Mouse (Mus musculus): ENCODE results near the gene Ecm2. TPM values are rescaled to one million over a fixed set of nuclear protein-coding genes. Genes with fewer than 3 reads are reported as not detected.

Gene Ecm2
- polyA plus RNA-seq, 1 experiment from 2014 or later = 0.82 TPM

GRCm38 (mm10) chr13:49485388-49485787 lies 19.2 kb upstream of the Ecm2 start:
- peaks cover 4% of the 10 kb centered on the region for H3K4me1 ChIP-seq (ENCODE audit: control insufficient read depth, insufficient read depth, low read length)
- no peaks in the 10 kb centered on the region for H3K36me3 ChIP-seq (ENCODE audit: control insufficient read depth, insufficient read depth, low read length)
- no peaks in the 10 kb centered on the region for H3K9me3 ChIP-seq (ENCODE audit: control insufficient read depth, low read length)
- 74% methylated on average over 5 of the region's 5 CpGs for WGBS
- H3K27ac ChIP-seq (ENCODE audit: low read length) = no peak overlapping the region; the same call in 1 of the 2 replicates
- H3K9ac ChIP-seq (ENCODE audit: low read depth, low read length) = no peak overlapping the region
- no peak for ATAC-seq
- no peaks in the 10 kb centered on the region for H3K27me3 ChIP-seq (replicated peaks; ENCODE audit: control insufficient read depth, insufficient read depth, low read length)
- no peak overlapping the region for H3K4me3 ChIP-seq (ENCODE audit: low read length)
- H3K4me2 ChIP-seq (ENCODE audit: low read depth, low read length) = no peak overlapping the region

DNA sequence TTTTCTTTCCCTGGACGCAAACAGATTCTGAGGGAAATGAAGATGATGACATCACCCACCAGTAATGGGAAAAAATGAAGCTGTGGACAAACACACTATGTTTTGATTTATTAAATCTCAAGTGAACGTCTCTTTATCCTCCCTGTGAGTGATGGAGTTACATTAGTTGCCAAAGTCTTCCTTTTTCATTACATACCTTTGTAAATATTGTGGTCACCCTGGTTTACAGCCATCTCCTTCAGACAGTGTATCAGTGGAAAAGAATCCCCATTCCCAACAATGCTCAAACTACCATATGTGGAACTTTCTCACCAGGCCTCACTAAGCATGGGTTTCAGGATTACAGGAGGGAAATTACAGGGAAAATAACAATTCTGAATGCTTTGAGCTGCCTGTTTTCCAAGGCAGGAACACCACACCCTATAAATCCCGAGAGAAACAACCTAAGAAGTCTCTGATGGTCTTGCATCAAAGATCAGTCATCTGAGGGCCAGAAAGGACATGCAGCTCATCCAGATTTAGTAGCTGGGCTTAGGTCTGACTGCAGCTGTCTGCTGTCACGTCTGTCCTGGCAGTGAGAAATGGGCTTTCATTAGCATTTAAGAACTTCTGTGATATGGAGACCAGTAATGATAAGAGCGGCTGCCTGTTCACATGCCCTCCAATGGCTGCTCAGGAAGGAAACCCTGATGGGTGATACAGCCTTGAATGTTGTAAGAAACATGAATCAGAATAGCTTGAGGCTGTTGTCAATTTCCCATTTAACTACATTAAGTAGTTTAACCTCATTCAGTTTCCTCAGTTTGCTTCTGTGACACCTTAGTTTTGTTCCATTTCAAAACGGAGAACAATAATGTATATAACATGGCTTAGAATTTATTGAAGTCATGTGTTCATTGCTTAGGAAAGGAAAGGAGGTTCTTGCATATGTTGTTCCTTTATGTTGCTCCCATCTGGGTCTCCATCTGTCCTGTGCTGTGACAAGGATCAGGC lies 11.9 kb upstream of the Ecm2 start, which contains the start of gene Tes3-ps:
TSS of gene Tes3-ps (plus strand) at position 943 of the 993 bp plus-strand sequence.
- Histone ChIP-seq H3K9me3 (ENCODE audit: control insufficient read depth, low read length) (no peaks in the 10 kb centered on the region), H3K9ac (ENCODE audit: low read depth, low read length) (no peak within 1 kb of the TSS), H3K27ac (ENCODE audit: low read length) (no peak within 1 kb of the TSS), H3K27me3 (replicated peaks; ENCODE audit: control insufficient read depth, insufficient read depth, low read length) (no peaks in the 10 kb centered on the region), H3K4me3 (ENCODE audit: low read length) (no peak within 1 kb of the TSS), H3K36me3 (ENCODE audit: control insufficient read depth, insufficient read depth, low read length) (no peaks in the 10 kb centered on the region), H3K4me1 (ENCODE audit: control insufficient read depth, insufficient read depth, low read length) (no peaks in the 10 kb centered on the region), H3K4me2 (ENCODE audit: low read depth, low read length) (no peak within 1 kb of the TSS)
- no peak for ATAC-seq
- 66% methylated on average over 6 of the region's 6 CpGs for WGBS

DNA sequence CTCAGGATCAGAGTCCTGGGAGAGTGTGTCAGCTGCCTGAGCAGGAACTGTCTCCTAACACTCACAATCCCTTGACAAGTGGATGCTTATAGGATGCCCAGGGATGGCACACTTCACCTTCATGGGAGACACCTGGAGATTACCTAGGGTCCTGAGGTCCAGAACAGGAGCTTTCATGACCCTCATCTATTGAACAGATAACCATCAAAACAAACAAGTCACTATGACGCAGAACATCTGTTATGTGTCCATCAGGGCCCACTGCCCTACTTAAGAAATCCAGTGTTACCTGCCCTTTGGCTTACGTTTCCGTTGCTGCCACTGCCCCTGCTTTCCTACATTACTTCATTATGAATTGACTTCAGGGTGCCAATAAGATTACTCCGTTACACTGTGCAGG lies 1.2 kb downstream of the Ecm2 start:
- Histone ChIP-seq H3K4me2 (ENCODE audit: low read depth, low read length) (no peak overlapping the region), H3K36me3 (ENCODE audit: control insufficient read depth, insufficient read depth, low read length) (no peaks in the 10 kb centered on the region), H3K9me3 (ENCODE audit: control insufficient read depth, low read length) (no peaks in the 10 kb centered on the region), H3K9ac (ENCODE audit: low read depth, low read length) (no peak overlapping the region), H3K4me3 (ENCODE audit: low read length) (no peak overlapping the region), H3K27me3 (replicated peaks; ENCODE audit: control insufficient read depth, insufficient read depth, low read length) (no peaks in the 10 kb centered on the region), H3K4me1 (ENCODE audit: control insufficient read depth, insufficient read depth, low read length) (no peaks in the 10 kb centered on the region), H3K27ac (ENCODE audit: low read length) (no peak overlapping the region)
- ATAC-seq = no peak
- 77% methylated on average over 4 of the region's 4 CpGs for whole genome bisulfite sequencing

- WGBS = 39% methylated on average over 3 of the region's 3 CpGs
- no peak overlapping the region for H3K4me3 ChIP-seq (ENCODE audit: low read length)
- no peaks in the 10 kb centered on the region for H3K36me3 ChIP-seq (ENCODE audit: control insufficient read depth, insufficient read depth, low read length)
- H3K9ac ChIP-seq (ENCODE audit: low read depth, low read length) = no peak overlapping the region
- H3K4me2 ChIP-seq (ENCODE audit: low read depth, low read length) = no peak overlapping the region
- ATAC-seq = no peak
- H3K9me3 ChIP-seq (ENCODE audit: control insufficient read depth, low read length) = no peaks in the 10 kb centered on the region
- no peaks in the 10 kb centered on the region for H3K4me1 ChIP-seq (ENCODE audit: control insufficient read depth, insufficient read depth, low read length)
- H3K27ac ChIP-seq (ENCODE audit: low read length) = no peak overlapping the region
- H3K27me3 ChIP-seq (replicated peaks; ENCODE audit: control insufficient read depth, insufficient read depth, low read length) = no peaks in the 10 kb centered on the region
Measured at GRCm38 (mm10) chr13:49507176-49507575, 2.6 kb downstream of the Ecm2 start.

- Histone ChIP-seq H3K9me3 (ENCODE audit: control insufficient read depth, low read length) (no peaks in the 10 kb centered on the region), H3K27ac (ENCODE audit: low read length) (no peak overlapping the region), H3K9ac (ENCODE audit: low read depth, low read length) (no peak overlapping the region), H3K4me3 (ENCODE audit: low read length) (no peak overlapping the region), H3K4me1 (ENCODE audit: control insufficient read depth, insufficient read depth, low read length) (no peaks in the 10 kb centered on the region), H3K36me3 (ENCODE audit: control insufficient read depth, insufficient read depth, low read length) (no peaks in the 10 kb centered on the region), H3K4me2 (ENCODE audit: low read depth, low read length) (no peak overlapping the region), H3K27me3 (replicated peaks; ENCODE audit: control insufficient read depth, insufficient read depth, low read length) (no peaks in the 10 kb centered on the region)
- WGBS = 18% methylated on average over 2 of the region's 2 CpGs
- ATAC-seq = no peak
Measured at GRCm38 (mm10) chr13:49518761-49519160, 14.2 kb downstream of the Ecm2 start.

GRCm38 (mm10) chr13:49526235-49526634 lies 21.6 kb downstream of the Ecm2 start:
- Histone ChIP-seq H3K36me3 (ENCODE audit: control insufficient read depth, insufficient read depth, low read length) (no peaks in the 10 kb centered on the region), H3K9ac (ENCODE audit: low read depth, low read length) (no peak overlapping the region), H3K27ac (ENCODE audit: low read length) (no peak overlapping the region), H3K9me3 (ENCODE audit: control insufficient read depth, low read length) (no peaks in the 10 kb centered on the region), H3K4me2 (ENCODE audit: low read depth, low read length) (no peak overlapping the region), H3K4me3 (ENCODE audit: low read length) (no peak overlapping the region), H3K4me1 (ENCODE audit: control insufficient read depth, insufficient read depth, low read length) (no peaks in the 10 kb centered on the region), H3K27me3 (replicated peaks; ENCODE audit: control insufficient read depth, insufficient read depth, low read length) (no peaks in the 10 kb centered on the region)
- no peak for ATAC-seq
- WGBS = 78% methylated on average over 2 of the region's 2 CpGs

DNA sequence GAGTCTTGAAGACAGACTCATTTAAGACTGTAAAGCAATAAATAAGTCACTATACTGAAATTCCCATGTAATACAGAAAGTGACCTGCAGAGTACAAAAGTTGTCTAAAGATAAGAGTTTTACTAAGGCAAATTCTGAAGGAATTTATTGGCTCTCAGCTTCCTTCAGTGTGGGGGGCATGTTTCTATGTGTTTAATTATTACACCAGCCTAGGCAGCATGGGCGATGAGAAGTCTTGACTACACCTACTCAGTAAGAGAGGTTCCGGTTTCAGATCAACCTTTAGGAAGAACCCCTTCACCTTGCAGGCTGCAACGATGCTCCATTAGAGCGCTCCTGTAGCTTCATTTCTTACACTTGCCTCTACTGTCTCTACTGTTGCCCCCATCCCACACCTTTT lies 26.0 kb downstream of the Ecm2 start:
- Histone ChIP-seq H3K36me3 (ENCODE audit: control insufficient read depth, insufficient read depth, low read length) (no peaks in the 10 kb centered on the region), H3K9me3 (ENCODE audit: control insufficient read depth, low read length) (no peaks in the 10 kb centered on the region), H3K4me3 (ENCODE audit: low read length) (no peak overlapping the region), H3K27ac (ENCODE audit: low read length) (no peak overlapping the region), H3K4me1 (ENCODE audit: control insufficient read depth, insufficient read depth, low read length) (no peaks in the 10 kb centered on the region), H3K9ac (ENCODE audit: low read depth, low read length) (no peak overlapping the region), H3K27me3 (replicated peaks; ENCODE audit: control insufficient read depth, insufficient read depth, low read length) (no peaks in the 10 kb centered on the region), H3K4me2 (ENCODE audit: low read depth, low read length) (0 out of 2 replicates have a peak overlapping the region, but pooled peaks have one; percentile 5)
- ATAC-seq = peak; percentile 66
- WGBS = 80% methylated on average over 4 of the region's 4 CpGs

DNA sequence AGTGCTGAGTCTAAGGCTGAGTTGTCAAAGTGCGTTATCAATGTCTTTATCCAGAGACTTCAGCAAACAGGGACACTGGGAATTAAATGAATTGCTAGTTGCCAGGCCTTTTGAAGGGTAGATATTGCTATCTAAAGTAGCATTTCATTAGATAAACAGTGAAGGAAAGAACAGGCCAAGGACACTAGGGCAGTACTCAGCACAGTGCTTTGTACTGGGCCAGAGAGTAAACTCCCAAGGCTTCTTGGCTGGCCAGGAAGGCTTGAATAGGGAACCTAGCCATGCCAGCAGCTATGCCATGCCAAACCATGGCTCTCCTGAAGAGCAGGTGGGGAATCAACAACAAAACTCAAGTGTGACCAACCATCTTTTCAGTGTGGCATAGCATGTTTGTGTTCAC lies 32.3 kb downstream of the Ecm2 start:
- Histone ChIP-seq H3K27ac (ENCODE audit: low read length) (no peak overlapping the region), H3K4me2 (ENCODE audit: low read depth, low read length) (no peak overlapping the region), H3K9me3 (ENCODE audit: control insufficient read depth, low read length) (no peaks in the 10 kb centered on the region), H3K36me3 (ENCODE audit: control insufficient read depth, insufficient read depth, low read length) (no peaks in the 10 kb centered on the region), H3K9ac (ENCODE audit: low read depth, low read length) (no peak overlapping the region), H3K4me3 (ENCODE audit: low read length) (no peak overlapping the region), H3K4me1 (ENCODE audit: control insufficient read depth, insufficient read depth, low read length) (no peaks in the 10 kb centered on the region), H3K27me3 (replicated peaks; ENCODE audit: control insufficient read depth, insufficient read depth, low read length) (no peaks in the 10 kb centered on the region)
- ATAC-seq = no peak
- 90% methylated on average over 1 of the region's 1 CpGs for WGBS

DNA sequence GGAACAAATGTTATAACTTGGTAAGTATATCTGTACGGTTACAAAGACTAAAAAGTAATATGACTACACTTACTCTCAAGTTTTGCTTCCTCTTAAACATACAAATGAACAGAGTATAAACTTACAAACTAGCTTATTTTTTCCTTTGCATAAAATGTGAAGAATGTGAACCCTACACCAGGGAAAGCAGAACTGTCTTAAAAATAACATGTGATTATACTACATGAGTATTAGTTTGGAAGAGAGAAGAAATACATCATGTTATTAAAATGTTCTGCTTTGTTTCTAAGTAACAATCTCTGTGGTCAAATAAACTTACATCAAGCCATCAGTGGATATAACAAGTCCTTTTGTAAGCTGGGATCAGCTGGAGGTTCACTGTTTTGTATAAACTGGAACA lies 34.1 kb downstream of the Ecm2 start:
- Histone ChIP-seq H3K4me3 (ENCODE audit: low read length) (no peak overlapping the region), H3K27ac (ENCODE audit: low read length) (no peak overlapping the region), H3K4me1 (ENCODE audit: control insufficient read depth, insufficient read depth, low read length) (no peaks in the 10 kb centered on the region), H3K27me3 (replicated peaks; ENCODE audit: control insufficient read depth, insufficient read depth, low read length) (no peaks in the 10 kb centered on the region), H3K9me3 (ENCODE audit: control insufficient read depth, low read length) (no peaks in the 10 kb centered on the region), H3K36me3 (ENCODE audit: control insufficient read depth, insufficient read depth, low read length) (no peaks in the 10 kb centered on the region), H3K4me2 (ENCODE audit: low read depth, low read length) (no peak overlapping the region), H3K9ac (ENCODE audit: low read depth, low read length) (no peak overlapping the region)
- 72% methylated on average over 1 of the region's 1 CpGs for WGBS
- no peak for ATAC-seq

All from intestine, embryonic 16.5 days (tissue).